Mouse (Mus musculus) T-helper 2 cell (primary cell): ENCODE measurements around the gene Aff3.

Source experiments
- in situ Hi-C: fragments of 300-600 bp; cut with MboI, MseI; formaldehyde crosslinking; loops from one replicate; pipeline ENCODE4 v1.15.1; 2025; ENCODE audit warnings: high pct_unique_total_duplicates

Gene Aff3

DNA sequence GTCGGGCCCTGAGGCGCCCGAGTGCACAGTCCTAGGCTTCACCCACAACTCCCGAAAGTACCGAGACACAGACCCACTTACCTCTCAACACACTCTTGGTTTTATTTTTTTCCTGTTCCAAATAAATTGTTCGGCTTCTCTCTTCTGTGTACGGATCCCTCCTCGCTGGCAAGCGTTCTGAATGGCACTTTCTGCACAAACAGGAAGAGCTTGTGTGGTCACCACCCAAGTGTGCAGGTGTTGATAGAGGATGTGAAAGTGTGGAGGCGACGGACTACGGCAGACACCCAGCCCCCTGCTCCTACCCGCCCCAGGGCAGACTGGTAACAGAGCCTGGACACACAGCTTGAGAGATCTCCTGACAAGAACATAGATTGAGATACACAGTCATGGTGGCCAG is at the start of gene Aff3:
Aff3 (minus strand) TSS at position 179 of the 400 bp plus-strand sequence.
- in situ Hi-C loops: loop anchor here (5.0 kb wide), 1 partner anchor 108 kb away; no protein-coding TSS in a partner anchor

GRCm38 (mm10) chr1:38700646-38701045 is 35.9 kb upstream of the Aff3 start:
- in situ Hi-C loops: no loop called here

DNA sequence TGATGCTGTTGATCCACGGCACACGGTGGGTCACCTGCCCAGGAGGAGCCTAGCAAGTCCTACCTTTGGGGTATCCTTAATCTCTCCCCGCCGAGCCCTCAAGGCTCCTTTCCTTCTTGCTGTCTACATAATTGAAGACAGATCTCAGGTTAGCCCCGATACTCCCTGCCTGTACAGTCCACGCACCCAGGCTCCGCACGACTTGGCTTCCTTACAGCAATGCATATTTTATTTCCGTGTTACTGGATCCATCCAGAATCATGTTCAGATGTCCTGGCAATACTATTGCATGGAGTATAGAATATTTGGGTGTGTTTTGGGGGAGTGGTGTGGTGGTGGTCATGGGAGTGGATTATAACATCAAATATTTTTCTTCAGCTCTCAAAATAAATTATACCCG is 34.5 kb upstream of the Aff3 start:
- in situ Hi-C loops: no loop called here

GRCm38 (mm10) chr1:38695812-38696681 is 31.3 kb upstream of the Aff3 start:
- in situ Hi-C loops: no loop called here

GRCm38 (mm10) chr1:38695089-38695811 is 30.5 kb upstream of the Aff3 start:
- in situ Hi-C loops: no loop called here

GRCm38 (mm10) chr1:38694142-38694541 is 29.4 kb upstream of the Aff3 start:
- in situ Hi-C loops: no loop called here

GRCm38 (mm10) chr1:38690471-38690870 is 25.7 kb upstream of the Aff3 start:
- in situ Hi-C loops: no loop called here

DNA sequence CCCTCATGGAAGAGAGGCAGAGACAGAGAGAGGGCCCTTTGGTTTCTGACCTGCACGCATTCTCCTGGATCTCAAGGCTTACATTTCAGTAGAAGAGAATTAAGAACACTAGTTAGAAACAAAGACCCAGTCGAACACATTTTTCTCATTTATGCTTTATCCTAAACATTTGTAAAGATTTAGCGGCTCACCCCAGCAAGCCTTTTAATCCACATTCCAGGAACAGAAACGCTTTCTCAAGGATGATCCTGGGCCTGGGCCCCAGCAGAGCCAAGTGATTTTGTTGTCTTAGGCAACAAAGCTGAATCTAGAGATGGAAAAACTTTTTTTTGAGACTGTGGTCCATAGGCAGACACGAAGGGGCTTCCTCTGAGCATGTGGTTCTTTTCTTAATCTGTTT is 23.5 kb upstream of the Aff3 start:
- in situ Hi-C loops: no loop called here

DNA sequence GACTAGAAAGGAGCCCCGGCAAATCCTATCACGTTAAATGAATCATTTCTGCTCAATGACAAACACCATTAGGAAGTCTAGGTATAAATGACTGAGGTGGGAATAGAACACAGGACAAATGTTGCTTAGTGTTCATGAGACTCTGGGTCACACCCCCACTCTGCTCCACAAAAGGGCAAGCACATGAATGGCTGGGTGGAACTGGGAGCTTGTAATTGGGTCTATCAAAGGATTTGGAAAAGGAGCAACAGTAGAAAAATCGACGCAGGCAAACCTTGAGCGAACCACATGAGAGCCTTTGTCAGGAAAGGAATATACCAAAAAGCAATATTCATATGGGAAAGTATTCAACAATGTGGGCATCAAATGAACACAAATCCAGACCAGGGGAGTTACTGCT is 21.0 kb upstream of the Aff3 start:
- in situ Hi-C loops: no loop called here

- in situ Hi-C loops: no loop called here
Measured at GRCm38 (mm10) chr1:38683158-38683721, 18.5 kb upstream of the Aff3 start.

DNA sequence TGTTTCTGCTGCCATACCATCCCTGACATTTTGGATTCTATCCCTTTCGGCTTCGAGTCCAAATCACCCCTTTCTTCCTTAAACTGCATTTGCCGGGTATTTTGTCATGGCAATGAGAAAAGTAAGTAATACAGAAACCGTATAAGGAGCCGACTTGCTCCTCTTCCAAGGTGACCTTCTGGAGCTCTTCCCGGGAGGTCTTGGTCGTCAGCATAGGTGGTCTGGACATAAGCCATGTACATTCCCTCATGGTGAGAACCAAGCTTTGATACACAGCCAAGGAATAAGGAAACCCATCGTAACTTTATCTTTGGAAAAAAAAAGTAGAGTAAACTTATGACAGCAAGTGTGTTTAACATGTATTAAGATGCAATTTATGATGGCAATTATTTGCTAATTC is 15.1 kb upstream of the Aff3 start:
- in situ Hi-C loops: no loop called here

DNA sequence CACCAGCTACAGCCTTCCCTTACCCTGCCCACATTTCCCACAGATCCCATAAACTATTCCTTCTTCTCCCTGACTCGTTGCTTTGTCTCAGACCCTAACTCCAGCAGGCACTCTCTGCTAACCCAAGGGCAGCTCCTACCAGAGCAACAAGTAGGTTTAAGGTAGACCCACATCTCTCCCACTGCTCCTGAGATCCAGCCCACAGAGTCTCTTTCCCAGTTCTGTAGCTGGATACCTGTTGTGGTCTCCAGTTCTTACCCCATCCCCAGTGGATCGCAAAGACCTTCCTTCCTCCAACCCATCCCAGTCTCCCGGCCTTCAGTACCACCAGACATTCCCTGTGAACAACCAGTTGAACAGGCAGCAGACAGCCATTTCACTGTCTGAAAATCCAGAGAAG is 7.0 kb upstream of the Aff3 start:
- in situ Hi-C loops: loop anchor here (5.0 kb wide), 1 partner anchor 51 kb away; no protein-coding TSS in a partner anchor

- in situ Hi-C loops: loop anchor here (5.0 kb wide), 1 partner anchor 51 kb away; no protein-coding TSS in a partner anchor
Measured at GRCm38 (mm10) chr1:38671019-38671418, 6.3 kb upstream of the Aff3 start.

DNA sequence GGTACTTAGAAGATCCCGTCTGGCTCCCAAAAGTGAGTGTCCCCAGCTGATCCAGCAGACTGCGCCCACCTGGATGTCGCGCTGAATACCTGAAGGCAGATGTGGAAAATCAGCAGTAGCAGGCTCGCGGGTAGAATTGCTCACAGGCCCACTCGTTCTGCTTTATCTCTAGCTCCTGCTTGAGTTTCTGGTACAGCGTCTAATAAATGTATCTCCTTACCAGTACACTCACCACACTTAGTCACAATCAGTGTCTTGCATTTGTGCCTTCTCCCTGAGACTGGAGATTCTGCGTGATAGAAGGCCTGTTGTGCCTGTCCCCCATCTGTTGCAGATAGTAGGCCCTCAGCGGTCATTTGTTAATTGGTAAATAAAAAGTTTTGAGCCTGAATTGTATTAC is 3.6 kb upstream of the Aff3 start:
- in situ Hi-C loops: no loop called here

GRCm38 (mm10) chr1:38667892-38668291 is 3.1 kb upstream of the Aff3 start:
- in situ Hi-C loops: no loop called here

- in situ Hi-C loops: no loop called here
Measured at GRCm38 (mm10) chr1:38666766-38667118, 2.0 kb upstream of the Aff3 start.

- in situ Hi-C loops: no loop called here
Measured at GRCm38 (mm10) chr1:38666111-38666765, 1.5 kb upstream of the Aff3 start.

DNA sequence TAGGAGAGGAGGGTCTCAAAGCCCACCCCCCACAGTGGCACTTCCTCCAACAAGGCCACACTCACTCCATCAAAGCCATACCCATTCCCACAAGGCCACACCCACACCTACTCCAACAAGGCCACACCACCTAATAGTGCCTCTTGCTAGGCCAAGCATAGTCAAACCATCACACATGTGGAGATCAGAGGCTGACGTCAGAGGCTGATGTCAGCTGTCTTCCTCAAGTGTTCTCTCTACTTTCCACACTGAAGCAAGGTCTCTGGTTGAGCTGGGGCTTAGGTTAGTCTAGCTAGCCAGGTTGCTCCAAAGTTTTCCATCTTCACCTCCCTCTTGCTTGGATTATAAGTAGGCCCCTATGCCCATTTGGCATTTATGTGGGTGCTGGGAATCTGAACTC is 856 bp upstream of the Aff3 start:
- in situ Hi-C loops: no loop called here

DNA sequence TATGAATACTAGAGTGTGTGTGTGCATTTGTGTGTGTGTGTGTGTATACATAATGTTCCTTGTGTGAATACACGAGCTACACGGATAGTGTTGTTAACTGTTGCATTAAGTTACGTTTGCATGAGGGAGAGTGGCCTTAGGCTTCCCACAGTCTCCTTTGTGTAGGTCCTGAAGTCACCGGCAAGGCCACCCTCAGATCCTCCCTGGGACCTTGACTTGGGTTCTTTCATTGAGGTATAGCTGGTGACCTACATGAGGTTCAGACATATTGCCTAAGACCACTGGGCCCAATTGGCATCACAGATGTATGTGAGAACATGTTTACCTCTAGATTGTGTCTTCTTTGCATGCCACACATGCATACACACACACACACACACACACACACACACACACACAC is 494 bp downstream of the Aff3 start:
- in situ Hi-C loops: loop anchor here (5.0 kb wide), 1 partner anchor 108 kb away; no protein-coding TSS in a partner anchor

- in situ Hi-C loops: loop anchor here (5.0 kb wide), 1 partner anchor 110 kb away; no protein-coding TSS in a partner anchor
Measured at GRCm38 (mm10) chr1:38662616-38663193, 2.0 kb downstream of the Aff3 start.

DNA sequence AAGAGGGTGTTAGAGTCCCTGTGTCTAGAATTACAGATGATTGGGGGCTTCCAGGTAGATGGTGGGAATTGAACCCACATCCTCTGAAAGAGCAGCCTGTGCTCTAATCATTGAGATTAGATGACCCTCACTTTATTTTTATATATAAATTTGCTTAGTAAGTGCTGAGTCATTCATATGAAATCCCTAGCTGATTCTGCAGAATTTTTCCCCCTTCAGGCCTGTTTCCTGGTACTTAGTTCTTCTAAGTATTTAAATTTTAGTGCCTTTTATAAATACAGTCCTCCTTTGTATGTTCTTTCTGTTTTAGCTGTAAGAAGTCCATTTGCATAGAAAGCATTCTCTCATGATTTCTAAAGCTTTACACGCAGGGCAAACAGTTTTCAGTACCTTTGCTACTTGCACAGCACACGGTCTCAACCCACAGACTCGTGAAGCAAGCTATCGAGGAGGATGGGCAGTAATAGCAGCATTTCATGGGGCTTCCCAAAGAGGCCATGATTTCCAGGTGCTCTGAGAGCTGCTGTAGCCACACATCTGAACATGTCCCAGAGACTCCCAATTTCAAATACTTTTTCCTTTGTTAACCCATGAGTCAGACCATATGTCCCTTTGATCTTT is 5.7 kb downstream of the Aff3 start:
- in situ Hi-C loops: no loop called here
